19 mouse cellular contexts compared by ENCODE assay signal in genomic region chr4:106581865-106582204, GRCm38 (mm10). TPM values are rescaled to one million over a fixed set of nuclear protein-coding genes. Genes with fewer than 3 reads are reported as not detected.
DNase-seq lines count a peak whose midpoint lies in the region; ATAC-seq and TF ChIP-seq lines count a peak whose summit lies in the region.
"Had no signal": no experiment of that assay in that cellular context is flagged by ENCODE, and none has a peak within 500 bp of the region (broad histone marks: within the 10 kb centered on the region; RNA-seq: fewer than 3 reads in every experiment).

No protein-coding gene starts in this region.

- H3K9ac ChIP-seq in hindbrain, embryonic 15.5 days = no peak overlapping the region
- H3K9ac ChIP-seq in liver, embryonic 12.5 days = peak overlapping the region; percentile 64
- H3K9ac ChIP-seq: embryonic facial prominence, embryonic 12.5 days; forebrain, embryonic 13.5 days; neural tube, embryonic 13.5 days had no signal

- no peak overlapping the region for H3K27ac ChIP-seq in hindbrain, embryonic 15.5 days (replicated peaks)
- H3K27ac ChIP-seq in hindbrain, embryonic 10.5 days = no peak overlapping the region
- H3K27ac ChIP-seq in liver, embryonic 12.5 days = peak overlapping the region; percentile 99
- H3K27ac ChIP-seq: embryonic facial prominence, embryonic 12.5 days; forebrain, embryonic 13.5 days; neural tube, embryonic 13.5 days had no signal

- peaks cover 85% of the 10 kb centered on the region for H3K36me3 ChIP-seq in hindbrain, embryonic 15.5 days
- peaks cover 100% of the 10 kb centered on the region for H3K36me3 ChIP-seq in hindbrain, embryonic 10.5 days
- H3K36me3 ChIP-seq in E14TG2a.4 (ENCODE audit: insufficient read depth, low read length) = peaks cover 98% of the 10 kb centered on the region
- peaks cover 98% of the 10 kb centered on the region for H3K36me3 ChIP-seq in liver, embryonic 12.5 days

- H3K4me3 ChIP-seq in hindbrain, embryonic 15.5 days = no peak overlapping the region
- H3K4me3 ChIP-seq in hindbrain, embryonic 10.5 days = no peak overlapping the region
- peak overlapping the region; percentile 30 for H3K4me3 ChIP-seq in E14TG2a.4 (replicated peaks; ENCODE audit: low read length)
- H3K4me3 ChIP-seq in liver, embryonic 12.5 days = peak overlapping the region; percentile 31
- H3K4me3 ChIP-seq: embryonic facial prominence, embryonic 12.5 days; forebrain, embryonic 13.5 days; neural tube, embryonic 13.5 days had no signal

- no peak overlapping the region for H3K4me2 ChIP-seq in hindbrain, embryonic 15.5 days
- peak overlapping the region; percentile 67 for H3K4me2 ChIP-seq in liver, embryonic 12.5 days
- H3K4me2 ChIP-seq: embryonic facial prominence, embryonic 12.5 days; forebrain, embryonic 13.5 days; neural tube, embryonic 13.5 days had no signal

- peak; percentile 60 for ATAC-seq in frontal cortex, adult (ENCODE audit: low TSS enrichment)
- 0 out of 2 replicates have a peak, but pooled peaks have one; percentile 44 for ATAC-seq in hindbrain, embryonic 15.5 days (ENCODE audit: low FRiP score, low read depth)
- no peak for ATAC-seq in liver, embryonic 12.5 days
- ATAC-seq: forebrain, embryonic 13.5 days; hindbrain, embryonic 16.5 days; midbrain, embryonic 16.5 days had no signal

- TF ChIP-seq CTCF in E14TG2a.4 (conservative IDR thresholded peaks at IDR 0.05; ENCODE audit: low read length) = no peak

- no peaks in the 10 kb centered on the region for H3K4me1 ChIP-seq in hindbrain, embryonic 15.5 days (replicated peaks)
- peaks cover 2% of the 10 kb centered on the region; the same call in 1 of the 2 replicates for H3K4me1 ChIP-seq in hindbrain, embryonic 10.5 days (replicated peaks)
- peaks cover 79% of the 10 kb centered on the region for H3K4me1 ChIP-seq in E14TG2a.4 (replicated peaks; ENCODE audit: low read depth, low read length)
- H3K4me1 ChIP-seq in liver, embryonic 12.5 days = peaks cover 61% of the 10 kb centered on the region
- H3K4me1 ChIP-seq: embryonic facial prominence, embryonic 12.5 days; forebrain, embryonic 13.5 days; neural tube, embryonic 13.5 days had no signal

- DNase-seq in frontal cortex, postnatal 10 days (ENCODE audit: low spot score in 2 of 2) = no peak
- no peak for DNase-seq in hindbrain, embryonic 10.5 days (ENCODE audit: low spot score)
- DNase-seq in T-cell, adult 2 months (ENCODE audit: low spot score) = no peak
- no peak for DNase-seq in cerebellum, postnatal 36 days
- DNase-seq: cerebellum, adult 9-10 months; left cerebral cortex, postnatal 4 days; lung, postnatal 14 days; retina, postnatal 1 day; thymus, postnatal 36 days had no signal

- WGBS in hindbrain, embryonic 15.5 days = 92% methylated on average over 15 of the region's 15 CpGs
- 94% methylated on average over 15 of the region's 15 CpGs for WGBS in hindbrain, embryonic 10.5 days
- WGBS in liver, embryonic 12.5 days (ENCODE audit: insufficient replicate concordance) = 73% methylated on average over 15 of the region's 15 CpGs

- no peaks in the 10 kb centered on the region for H3K9me3 ChIP-seq in hindbrain, embryonic 15.5 days
- H3K9me3 ChIP-seq in hindbrain, embryonic 10.5 days = no peaks in the 10 kb centered on the region
- H3K9me3 ChIP-seq in E14TG2a.4 (ENCODE audit: low read length) = no peaks in the 10 kb centered on the region
- H3K9me3 ChIP-seq in liver, embryonic 12.5 days (replicated peaks) = no peaks in the 10 kb centered on the region
- H3K9me3 ChIP-seq: embryonic facial prominence, embryonic 12.5 days; forebrain, embryonic 13.5 days; neural tube, embryonic 13.5 days had no signal

- H3K27me3 ChIP-seq in hindbrain, embryonic 15.5 days = no peaks in the 10 kb centered on the region
- H3K27me3 ChIP-seq in hindbrain, embryonic 10.5 days (ENCODE audit: insufficient read depth, poor library complexity, severe bottlenecking) = no peaks in the 10 kb centered on the region
- no peaks in the 10 kb centered on the region for H3K27me3 ChIP-seq in E14TG2a.4 (ENCODE audit: insufficient read depth, low read length)
- no peaks in the 10 kb centered on the region for H3K27me3 ChIP-seq in liver, embryonic 12.5 days (replicated peaks)
- H3K27me3 ChIP-seq: embryonic facial prominence, embryonic 12.5 days; forebrain, embryonic 13.5 days; neural tube, embryonic 13.5 days had no signal

RNA-seq across cellular contexts. Expression of gene Dhcr24, which starts 21.0 kb away (rescaled TPM):
- 5.2 and 7.1 TPM in 2 replicates for polyA plus RNA-seq in hindbrain, embryonic 15.5 days (2015; fragmentation: Nextera tagmentation; extraction: Ambion mirVana)
- polyA plus RNA-seq in hindbrain, embryonic 10.5 days (2016; fragmentation: Nextera tagmentation; extraction: Ambion mirVana) = 7.6 and 11.6 TPM in 2 replicates
- polyA plus RNA-seq in liver, embryonic 12.5 days (2016; fragmentation: Nextera tagmentation; extraction: Ambion mirVana) = 5.8 and 5.9 TPM in 2 replicates

RNA-seq across cellular contexts. Expression of gene Lexm, which starts 35.2 kb away (rescaled TPM):
- not detected in 2 replicates for polyA plus RNA-seq in hindbrain, embryonic 15.5 days (2015; fragmentation: Nextera tagmentation; extraction: Ambion mirVana)
- 0.14 and 0.25 TPM in 2 replicates for polyA plus RNA-seq in hindbrain, embryonic 10.5 days (2016; fragmentation: Nextera tagmentation; extraction: Ambion mirVana)
- 0.17 and 0.26 TPM in 2 replicates for polyA plus RNA-seq in liver, embryonic 12.5 days (2016; fragmentation: Nextera tagmentation; extraction: Ambion mirVana)
- polyA plus RNA-seq: forebrain, embryonic 13.5 days; hindbrain, embryonic 16.5 days; kidney, postnatal 0 days; midbrain, embryonic 16.5 days had no signal

RNA-seq across cellular contexts. Expression of gene Ttc22, which starts 40.4 kb away (rescaled TPM):
- 1.5 and 2.4 TPM in 2 replicates for polyA plus RNA-seq in hindbrain, embryonic 15.5 days (2015; fragmentation: Nextera tagmentation; extraction: Ambion mirVana)
- polyA plus RNA-seq in hindbrain, embryonic 10.5 days (2016; fragmentation: Nextera tagmentation; extraction: Ambion mirVana) = not detected in 2 replicates
- polyA plus RNA-seq in liver, embryonic 12.5 days (2016; fragmentation: Nextera tagmentation; extraction: Ambion mirVana) = 0.05 and 0.07 TPM in 2 replicates

Comparison
In these comparisons a context has a peak if more than half of its experiments do, and no peak if none do; other contexts are left out.
1. H3K4me3 ChIP-seq: peak in E14TG2a.4 (single experiment) and liver, embryonic 12.5 days (single experiment); none in hindbrain, embryonic 15.5 days (single experiment) and hindbrain, embryonic 10.5 days (single experiment).